Mouse (Mus musculus): ENCODE measurements at regions not wholly inside any gene's neighbourhood (a gene's known extent, or its start where the extent isn't known, plus 50 kb on each side); places are given as distances from the start of the nearest gene placed in this dataset.

DNA sequence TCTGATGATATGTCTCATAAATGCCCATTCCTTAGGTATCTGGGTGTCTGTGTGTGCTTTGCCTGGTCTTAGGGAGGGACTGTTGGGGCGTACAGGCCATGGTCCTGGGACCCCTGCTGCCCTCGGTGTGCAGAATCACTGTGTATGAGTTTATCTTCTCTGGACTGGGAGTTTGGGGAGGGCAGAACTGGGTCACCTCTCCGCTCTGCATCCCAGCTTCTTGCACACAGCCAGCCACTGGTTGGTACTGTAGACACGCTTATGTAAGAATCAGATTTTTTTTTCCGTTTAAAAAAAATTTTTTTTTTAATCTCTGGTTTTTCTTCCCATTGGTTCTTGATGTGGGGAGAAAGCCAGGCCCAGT is 140.8 kb upstream of the Ubr2 start:
- WGBS (ENCODE audit: insufficient replicate concordance): 46% methylated on average over 5 of the region's 5 CpGs
- H3K9ac ChIP-seq (ENCODE audit: low read depth, low read length): peak overlapping the region; percentile 31; the same call in 1 of the 2 replicates
- no peaks in the 10 kb centered on the region for H3K27me3 ChIP-seq (ENCODE audit: control insufficient read depth, insufficient read depth, low read length)
- peaks cover 33% of the 10 kb centered on the region for H3K4me1 ChIP-seq (ENCODE audit: control insufficient read depth, insufficient read depth, low read length)
- H3K36me3 ChIP-seq (ENCODE audit: control insufficient read depth, insufficient read depth, low read length): no peaks in the 10 kb centered on the region
- peak overlapping the region; percentile 70 for H3K27ac ChIP-seq (ENCODE audit: low read depth, low read length)
- ATAC-seq (replicated peaks; ENCODE audit: insufficient number of reproducible peaks, low FRiP score, low TSS enrichment): no peak
- H3K9me3 ChIP-seq (replicated peaks; ENCODE audit: control insufficient read depth, low read length): no peaks in the 10 kb centered on the region
- H3K4me3 ChIP-seq (ENCODE audit: low read depth, low read length): peak overlapping the region; percentile 38
- peak overlapping the region; percentile 63 for H3K4me2 ChIP-seq

DNA sequence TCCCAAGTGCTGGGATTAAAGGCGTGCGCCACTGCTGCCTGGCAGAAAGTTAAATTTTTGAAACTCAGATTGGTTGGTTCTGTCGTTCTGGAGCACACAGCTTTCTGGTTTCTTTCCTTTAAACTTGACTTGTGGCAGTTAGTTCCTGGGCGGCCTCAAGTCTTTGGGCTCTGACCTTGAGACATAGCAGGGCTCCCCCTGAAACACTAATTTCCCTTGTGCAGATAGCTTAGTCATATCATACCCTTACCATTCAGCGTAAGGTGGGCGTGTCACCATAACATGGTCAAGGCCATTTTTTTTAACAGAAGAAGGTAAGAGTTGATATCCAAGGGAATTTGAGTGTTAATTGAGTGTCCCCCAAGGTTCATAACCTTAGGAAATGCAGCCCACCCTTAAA is 140.3 kb upstream of the Ubr2 start:
- peak overlapping the region; percentile 31; the same call in 1 of the 2 replicates for H3K9ac ChIP-seq (ENCODE audit: low read depth, low read length)
- H3K9me3 ChIP-seq (replicated peaks; ENCODE audit: control insufficient read depth, low read length): no peaks in the 10 kb centered on the region
- H3K4me2 ChIP-seq: peak overlapping the region; percentile 63
- peak overlapping the region; percentile 70 for H3K27ac ChIP-seq (ENCODE audit: low read depth, low read length)
- H3K27me3 ChIP-seq (ENCODE audit: control insufficient read depth, insufficient read depth, low read length): no peaks in the 10 kb centered on the region
- 72% methylated on average over 6 of the region's 6 CpGs for WGBS (ENCODE audit: insufficient replicate concordance)
- H3K4me3 ChIP-seq (ENCODE audit: low read depth, low read length): no peak overlapping the region
- no peak for ATAC-seq (replicated peaks; ENCODE audit: insufficient number of reproducible peaks, low FRiP score, low TSS enrichment)
- peaks cover 33% of the 10 kb centered on the region for H3K4me1 ChIP-seq (ENCODE audit: control insufficient read depth, insufficient read depth, low read length)
- no peaks in the 10 kb centered on the region for H3K36me3 ChIP-seq (ENCODE audit: control insufficient read depth, insufficient read depth, low read length)

DNA sequence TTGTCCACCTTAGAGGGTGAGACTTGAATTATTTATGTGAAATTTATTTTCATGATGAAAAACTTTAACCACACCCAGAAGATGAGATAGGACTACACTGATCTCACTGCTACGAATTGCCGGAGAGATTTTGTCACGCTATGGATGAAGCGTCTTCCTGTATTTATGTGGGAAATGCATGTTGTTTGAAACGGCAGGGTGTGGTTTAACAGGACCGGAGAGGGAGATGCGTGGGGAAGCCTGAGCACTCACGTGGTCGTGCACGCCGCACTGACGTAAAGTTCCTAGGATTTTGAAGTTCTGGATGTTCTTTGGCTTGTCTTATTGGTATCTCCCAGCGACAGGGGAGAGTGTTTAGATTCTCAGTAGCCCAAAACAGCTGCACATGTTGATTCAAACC is 139.3 kb upstream of the Ubr2 start:
- no peak for ATAC-seq (replicated peaks; ENCODE audit: insufficient number of reproducible peaks, low FRiP score, low TSS enrichment)
- Histone ChIP-seq H3K4me2 (no peak overlapping the region), H3K27ac (ENCODE audit: low read depth, low read length) (no peak overlapping the region), H3K9ac (ENCODE audit: low read depth, low read length) (no peak overlapping the region), H3K4me3 (ENCODE audit: low read depth, low read length) (no peak overlapping the region), H3K27me3 (ENCODE audit: control insufficient read depth, insufficient read depth, low read length) (no peaks in the 10 kb centered on the region), H3K4me1 (ENCODE audit: control insufficient read depth, insufficient read depth, low read length) (peaks cover 33% of the 10 kb centered on the region), H3K36me3 (ENCODE audit: control insufficient read depth, insufficient read depth, low read length) (no peaks in the 10 kb centered on the region), H3K9me3 (replicated peaks; ENCODE audit: control insufficient read depth, low read length) (no peaks in the 10 kb centered on the region)
- WGBS (ENCODE audit: insufficient replicate concordance): 81% methylated on average over 13 of the region's 13 CpGs

DNA sequence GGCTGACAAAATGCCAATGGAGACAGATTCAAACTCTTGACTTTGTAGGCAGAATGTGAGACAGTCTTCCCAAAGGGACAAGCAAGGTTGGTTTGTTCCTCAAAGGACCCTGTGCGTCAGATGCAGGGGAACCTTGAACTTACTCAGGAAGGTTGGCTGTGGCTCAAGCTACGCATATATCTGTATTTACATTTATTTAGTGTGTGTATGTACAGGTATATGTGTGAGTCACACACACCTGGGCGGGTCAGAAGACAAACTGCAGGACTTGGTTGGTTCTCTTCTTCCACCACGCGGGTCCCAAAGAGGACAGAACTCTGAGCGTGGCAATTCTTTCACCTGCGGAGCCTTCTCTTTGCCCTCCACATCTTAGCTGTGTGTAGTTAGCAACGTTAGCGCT is 138.8 kb upstream of the Ubr2 start:
- H3K27me3 ChIP-seq (ENCODE audit: control insufficient read depth, insufficient read depth, low read length): no peaks in the 10 kb centered on the region
- no peaks in the 10 kb centered on the region for H3K36me3 ChIP-seq (ENCODE audit: control insufficient read depth, insufficient read depth, low read length)
- H3K4me2 ChIP-seq: no peak overlapping the region
- no peak overlapping the region for H3K9ac ChIP-seq (ENCODE audit: low read depth, low read length)
- WGBS (ENCODE audit: insufficient replicate concordance): 85% methylated on average over 9 of the region's 9 CpGs
- no peaks in the 10 kb centered on the region for H3K9me3 ChIP-seq (replicated peaks; ENCODE audit: control insufficient read depth, low read length)
- no peak overlapping the region for H3K4me3 ChIP-seq (ENCODE audit: low read depth, low read length)
- ATAC-seq (replicated peaks; ENCODE audit: insufficient number of reproducible peaks, low FRiP score, low TSS enrichment): no peak
- H3K4me1 ChIP-seq (ENCODE audit: control insufficient read depth, insufficient read depth, low read length): peaks cover 33% of the 10 kb centered on the region
- H3K27ac ChIP-seq (ENCODE audit: low read depth, low read length): no peak overlapping the region

DNA sequence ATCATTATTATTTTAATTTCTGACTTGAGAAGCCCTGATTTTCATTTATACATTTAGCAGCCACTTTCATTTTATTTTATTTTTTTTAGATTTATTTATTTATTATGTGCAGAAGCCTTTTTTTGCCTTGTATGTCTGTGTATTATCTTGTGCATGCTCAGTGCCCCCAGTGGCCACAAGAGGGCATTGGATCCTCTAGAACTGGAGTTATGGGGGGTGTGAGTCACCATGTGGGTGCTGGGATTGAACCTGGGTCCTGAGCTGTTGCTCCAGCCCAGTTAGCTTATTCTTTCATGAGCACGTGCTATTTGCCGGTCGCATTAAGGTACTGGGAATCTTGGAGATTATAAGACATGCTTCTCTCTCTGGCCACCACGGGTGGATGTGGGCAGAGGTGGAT is 136.3 kb upstream of the Ubr2 start:
- H3K4me2 ChIP-seq: no peak overlapping the region
- no peaks in the 10 kb centered on the region for H3K9me3 ChIP-seq (replicated peaks; ENCODE audit: control insufficient read depth, low read length)
- ATAC-seq (replicated peaks; ENCODE audit: insufficient number of reproducible peaks, low FRiP score, low TSS enrichment): no peak
- 89% methylated on average over 4 of the region's 4 CpGs for WGBS (ENCODE audit: insufficient replicate concordance)
- no peaks in the 10 kb centered on the region for H3K36me3 ChIP-seq (ENCODE audit: control insufficient read depth, insufficient read depth, low read length)
- H3K9ac ChIP-seq (ENCODE audit: low read depth, low read length): no peak overlapping the region
- H3K4me1 ChIP-seq (ENCODE audit: control insufficient read depth, insufficient read depth, low read length): peaks cover 33% of the 10 kb centered on the region
- H3K27me3 ChIP-seq (ENCODE audit: control insufficient read depth, insufficient read depth, low read length): no peaks in the 10 kb centered on the region
- no peak overlapping the region for H3K27ac ChIP-seq (ENCODE audit: low read depth, low read length)
- no peak overlapping the region for H3K4me3 ChIP-seq (ENCODE audit: low read depth, low read length)

DNA sequence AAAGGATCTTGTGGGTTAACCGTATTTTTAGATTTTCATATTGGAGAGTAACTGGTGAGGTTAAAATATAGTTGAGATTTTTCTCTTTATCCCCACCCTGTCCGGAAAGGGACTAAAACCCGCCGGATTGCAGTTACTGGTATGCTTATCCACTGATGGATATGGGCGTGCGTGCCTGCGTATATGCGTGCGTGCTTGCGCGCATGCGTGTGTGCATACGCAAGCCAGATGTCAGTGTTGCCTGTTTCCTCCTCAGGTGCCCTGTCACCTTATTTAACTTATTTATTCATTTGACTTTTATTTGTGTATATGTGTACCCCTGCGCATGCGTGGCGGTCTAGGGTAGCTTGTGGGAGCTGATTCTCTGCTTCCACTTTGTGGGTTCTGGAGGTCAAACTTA is 135.2 kb upstream of the Ubr2 start:
- no peaks in the 10 kb centered on the region for H3K9me3 ChIP-seq (replicated peaks; ENCODE audit: control insufficient read depth, low read length)
- no peak overlapping the region for H3K4me2 ChIP-seq
- no peak overlapping the region for H3K27ac ChIP-seq (ENCODE audit: low read depth, low read length)
- H3K4me3 ChIP-seq (ENCODE audit: low read depth, low read length): no peak overlapping the region
- H3K27me3 ChIP-seq (ENCODE audit: control insufficient read depth, insufficient read depth, low read length): no peaks in the 10 kb centered on the region
- WGBS (ENCODE audit: insufficient replicate concordance): 95% methylated on average over 16 of the region's 16 CpGs
- no peaks in the 10 kb centered on the region for H3K36me3 ChIP-seq (ENCODE audit: control insufficient read depth, insufficient read depth, low read length)
- ATAC-seq (replicated peaks; ENCODE audit: insufficient number of reproducible peaks, low FRiP score, low TSS enrichment): no peak
- peaks cover 23% of the 10 kb centered on the region for H3K4me1 ChIP-seq (ENCODE audit: control insufficient read depth, insufficient read depth, low read length)
- no peak overlapping the region for H3K9ac ChIP-seq (ENCODE audit: low read depth, low read length)

DNA sequence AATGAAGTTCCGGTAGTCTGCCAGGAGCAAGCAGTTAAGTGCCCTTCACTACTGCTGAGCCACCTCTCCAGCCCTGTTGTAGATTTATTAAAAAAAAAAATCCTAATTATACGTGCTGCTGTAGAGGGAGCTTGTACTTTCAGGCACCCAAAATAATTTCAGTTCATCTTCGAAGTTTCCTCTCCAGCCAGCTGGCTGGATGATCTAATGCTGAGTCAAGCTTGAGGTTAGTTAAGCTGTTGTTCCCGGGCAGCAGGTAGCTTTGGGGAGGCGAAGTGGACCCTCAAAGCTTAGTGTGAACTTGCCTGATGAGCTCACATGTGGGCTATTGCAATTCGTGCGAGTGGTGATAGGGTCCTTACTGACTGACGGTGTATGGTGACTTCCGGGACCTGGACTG is 134.6 kb upstream of the Ubr2 start:
- no peak overlapping the region for H3K4me2 ChIP-seq
- H3K27ac ChIP-seq (ENCODE audit: low read depth, low read length): no peak overlapping the region
- no peaks in the 10 kb centered on the region for H3K36me3 ChIP-seq (ENCODE audit: control insufficient read depth, insufficient read depth, low read length)
- H3K4me3 ChIP-seq (ENCODE audit: low read depth, low read length): no peak overlapping the region
- 84% methylated on average over 9 of the region's 9 CpGs for WGBS (ENCODE audit: insufficient replicate concordance)
- H3K9me3 ChIP-seq (replicated peaks; ENCODE audit: control insufficient read depth, low read length): no peaks in the 10 kb centered on the region
- ATAC-seq (replicated peaks; ENCODE audit: insufficient number of reproducible peaks, low FRiP score, low TSS enrichment): no peak
- H3K9ac ChIP-seq (ENCODE audit: low read depth, low read length): no peak overlapping the region
- H3K4me1 ChIP-seq (ENCODE audit: control insufficient read depth, insufficient read depth, low read length): peaks cover 21% of the 10 kb centered on the region
- no peaks in the 10 kb centered on the region for H3K27me3 ChIP-seq (ENCODE audit: control insufficient read depth, insufficient read depth, low read length)

DNA sequence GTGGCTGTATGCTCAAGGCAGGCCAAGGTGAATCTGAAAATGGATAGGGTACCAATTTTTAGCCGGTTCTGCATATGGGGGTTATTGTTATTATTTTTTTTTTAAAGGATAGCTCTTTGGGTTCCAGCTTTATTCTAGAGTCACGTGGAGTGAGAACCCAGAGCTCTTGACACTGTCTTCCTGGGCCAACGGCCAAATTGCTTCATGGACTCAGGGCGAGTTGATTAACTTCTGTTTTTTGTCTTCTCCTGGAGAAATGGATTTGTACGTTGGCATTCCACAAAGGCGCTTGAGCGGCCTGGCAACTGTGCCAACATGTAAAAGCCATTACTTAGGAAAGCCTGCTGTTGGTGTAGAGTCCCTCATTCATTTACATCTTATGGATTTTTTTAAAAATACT is 134.1 kb upstream of the Ubr2 start:
- no peak for ATAC-seq (replicated peaks; ENCODE audit: insufficient number of reproducible peaks, low FRiP score, low TSS enrichment)
- H3K36me3 ChIP-seq (ENCODE audit: control insufficient read depth, insufficient read depth, low read length): no peaks in the 10 kb centered on the region
- no peaks in the 10 kb centered on the region for H3K9me3 ChIP-seq (replicated peaks; ENCODE audit: control insufficient read depth, low read length)
- H3K27me3 ChIP-seq (ENCODE audit: control insufficient read depth, insufficient read depth, low read length): no peaks in the 10 kb centered on the region
- H3K27ac ChIP-seq (ENCODE audit: low read depth, low read length): no peak overlapping the region
- 75% methylated on average over 7 of the region's 7 CpGs for WGBS (ENCODE audit: insufficient replicate concordance)
- H3K4me2 ChIP-seq: no peak overlapping the region
- H3K4me3 ChIP-seq (ENCODE audit: low read depth, low read length): no peak overlapping the region
- no peak overlapping the region for H3K9ac ChIP-seq (ENCODE audit: low read depth, low read length)
- peaks cover 21% of the 10 kb centered on the region for H3K4me1 ChIP-seq (ENCODE audit: control insufficient read depth, insufficient read depth, low read length)

DNA sequence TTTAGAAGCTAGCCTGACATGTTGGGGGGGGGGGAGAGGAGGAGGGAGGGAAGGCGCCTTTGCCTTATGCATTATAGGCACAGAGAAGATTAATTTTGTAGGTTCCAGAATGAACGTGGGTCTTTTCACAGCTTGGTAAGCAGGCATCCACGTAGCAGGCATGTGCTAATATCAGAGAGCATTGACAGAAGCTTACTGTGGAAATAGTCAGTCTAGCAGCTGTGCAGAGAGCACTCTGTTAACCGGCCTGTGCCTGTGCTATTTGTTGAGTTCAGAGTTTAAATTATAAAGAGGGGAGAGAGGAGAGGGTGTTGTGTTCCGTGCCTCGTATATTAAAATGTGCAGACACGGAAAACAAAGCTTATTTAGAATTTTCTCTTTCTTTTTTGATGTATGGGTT is 133.5 kb upstream of the Ubr2 start:
- peaks cover 21% of the 10 kb centered on the region for H3K4me1 ChIP-seq (ENCODE audit: control insufficient read depth, insufficient read depth, low read length)
- H3K4me2 ChIP-seq: no peak overlapping the region
- no peak overlapping the region for H3K27ac ChIP-seq (ENCODE audit: low read depth, low read length)
- no peak overlapping the region for H3K9ac ChIP-seq (ENCODE audit: low read depth, low read length)
- H3K4me3 ChIP-seq (ENCODE audit: low read depth, low read length): no peak overlapping the region
- H3K27me3 ChIP-seq (ENCODE audit: control insufficient read depth, insufficient read depth, low read length): no peaks in the 10 kb centered on the region
- WGBS (ENCODE audit: insufficient replicate concordance): 76% methylated on average over 7 of the region's 7 CpGs
- ATAC-seq (replicated peaks; ENCODE audit: insufficient number of reproducible peaks, low FRiP score, low TSS enrichment): no peak
- no peaks in the 10 kb centered on the region for H3K9me3 ChIP-seq (replicated peaks; ENCODE audit: control insufficient read depth, low read length)
- H3K36me3 ChIP-seq (ENCODE audit: control insufficient read depth, insufficient read depth, low read length): no peaks in the 10 kb centered on the region

Data from heart, embryonic 11.5 days (tissue).